In the genomic region with DNA sequence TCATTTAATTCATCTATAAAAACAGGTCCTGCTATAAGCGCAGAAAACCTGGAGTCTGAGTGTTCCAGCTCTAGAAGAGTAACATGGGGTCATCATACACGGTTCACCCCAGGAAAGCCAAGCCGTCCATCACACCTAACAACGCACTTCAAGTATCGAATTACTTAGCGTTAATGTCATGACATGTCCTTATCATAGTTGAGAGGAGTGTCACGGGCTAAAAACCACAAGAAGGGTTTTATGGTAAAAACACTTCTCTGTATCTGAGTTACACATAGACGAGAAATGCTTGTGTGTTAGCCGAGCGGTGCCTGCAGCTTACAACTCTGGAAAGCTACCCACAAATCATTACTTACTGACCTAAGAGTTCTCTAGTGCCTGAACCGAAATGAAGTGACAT, we compare ENCODE assay signal across 27 mouse cellular contexts. TPM values are rescaled to one million over a fixed set of nuclear protein-coding genes. Genes with fewer than 3 reads are reported as not detected.
DNase-seq lines count a peak whose midpoint lies in the region; ATAC-seq and TF ChIP-seq lines count a peak whose summit lies in the region.
"Had no signal": no experiment of that assay in that cellular context is flagged by ENCODE, and none has a peak within 500 bp of the region (broad histone marks: within the 10 kb centered on the region; RNA-seq: fewer than 3 reads in every experiment).

No protein-coding gene starts in this region.

- H3K27ac ChIP-seq in gastrocnemius, adult 2 months: peak overlapping the region; percentile 43; the same call in 1 of the 2 replicates
- H3K27ac ChIP-seq: forebrain, embryonic 12.5 days; hindbrain, embryonic 15.5 days; kidney, embryonic 15.5 days; liver, embryonic 12.5 days; macrophage; midbrain, embryonic 12.5 days; neural tube, embryonic 15.5 days had no signal

- H3K4me3 ChIP-seq in gastrocnemius, adult 2 months: no peak overlapping the region
- H3K4me3 ChIP-seq: forebrain, embryonic 12.5 days; heart, embryonic 12.5 days; hindbrain, embryonic 15.5 days; kidney, embryonic 15.5 days; liver, embryonic 12.5 days; midbrain, embryonic 12.5 days; neural tube, embryonic 15.5 days had no signal

- intact Hi-C loops in gastrocnemius, adult 2 months (cut with DNase I): no loop called here

- no peak for DNase-seq in gastrocnemius, adult 2 months
- DNase-seq in gastrocnemius, postnatal 25 days: no peak
- DNase-seq in embryo, embryonic 9.5 days (ENCODE audit: extremely low spot score): no peak
- no peak for DNase-seq in layer of hippocampus, adult 9-10 months (ENCODE audit: low spot score)
- no peak for DNase-seq in adrenal gland, postnatal 4 days (ENCODE audit: low spot score in 2 of 2)
- DNase-seq: adrenal gland, adult 8-10 months; cerebellum, adult 8-10 months; gastrocnemius, postnatal 36 days; heart, adult 18-20 months; heart, postnatal 4 days; kidney, adult 18-20 months; kidney, postnatal 25 days; left cerebral cortex, postnatal 4 days; liver, postnatal 0 days; retina, postnatal 1 day; right cerebral cortex, postnatal 14 days had no signal

- TF ChIP-seq CTCF in gastrocnemius, adult 2 months (IDR thresholded peaks at IDR 0.05): no peak

- ATAC-seq in CD4-positive, CD25-positive, alpha-beta regulatory T cell, adult 4 months: peak; percentile 48
- ATAC-seq in common myeloid progenitor, adult 5-6 weeks (replicated peaks; ENCODE audit: low read depth, poor library complexity, severe bottlenecking): peak; percentile 47; the same call in 1 of the 2 replicates
- peak; percentile 69 for ATAC-seq in megakaryocyte-erythroid progenitor cell, adult 5-6 weeks (replicated peaks; ENCODE audit: low FRiP score, low TSS enrichment, poor library complexity, severe bottlenecking)
- ATAC-seq: liver, embryonic 12.5 days; liver, postnatal 0 days had no signal

RNA-seq across cellular contexts. Expression of a gene that starts 55.6 kb away (rescaled TPM):
- total RNA-seq in gastrocnemius, adult 2 months (2021): 10 to 100 TPM; 74.0 to 94.1 TPM
- 10 to 100 TPM; 62.9 to 64.6 TPM for total RNA-seq in gastrocnemius, postnatal 25 days (2021)
- 10 to 100 TPM; 32.7 to 47.4 TPM for polyA plus RNA-seq in CD4-positive, CD25-positive, alpha-beta regulatory T cell, adult 4 months (2017; shearing (Covaris generic))
- total RNA-seq in common myeloid progenitor, adult 5-6 weeks (2017): 35.9 and 38.2 TPM in 2 replicates
- total RNA-seq in megakaryocyte-erythroid progenitor cell, adult 5-6 weeks (2014; fragmentation: Nextera tagmentation): 28.8 and 40.9 TPM in 2 replicates
- 22.5 and 24.9 TPM in 2 replicates for total RNA-seq in megakaryocyte-erythroid progenitor cell, adult 5-6 weeks (2017)
- 100 to 1,000 TPM; 101 TPM for total RNA-seq in adrenal gland, postnatal 4 days (2021)
